Mouse (Mus musculus): Measurements from ENCODE around the gene Igfbp6. TPM values are rescaled to one million over a fixed set of nuclear protein-coding genes. Genes with fewer than 3 reads are reported as not detected.
A peak's percentile ranks its signal among the peaks of the same experiment; 100 is the strongest.

Igfbp6 gene
- 46.3 and 51.8 TPM in 2 replicates for polyA plus RNA-seq (2012; rRNA removed)

GRCm38 (mm10) chr15:102144274-102144711, at the start of gene Igfbp6:
Gene Igfbp6, plus strand, starts transcription at chr15:102144362.
- no peak for DNase-seq (ENCODE audit: extremely low spot score in 1 of 2, low spot score in 1 of 2)

GRCm38 (mm10) chr15:102094988-102095387, 49.2 kb upstream of the Igfbp6 start:
- no peak for DNase-seq (ENCODE audit: extremely low spot score in 1 of 2, low spot score in 1 of 2)

- DNase-seq (ENCODE audit: extremely low spot score in 1 of 2, low spot score in 1 of 2): no peak
Measured at GRCm38 (mm10) chr15:102097147-102097915, 46.8 kb upstream of the Igfbp6 start.

GRCm38 (mm10) chr15:102097991-102098555, 46.1 kb upstream of the Igfbp6 start:
- no peak for DNase-seq (ENCODE audit: extremely low spot score in 1 of 2, low spot score in 1 of 2)

- DNase-seq (ENCODE audit: extremely low spot score in 1 of 2, low spot score in 1 of 2): no peak
Measured at GRCm38 (mm10) chr15:102099260-102099659, 44.9 kb upstream of the Igfbp6 start.

GRCm38 (mm10) chr15:102099771-102100160, 44.4 kb upstream of the Igfbp6 start:
- no peak for DNase-seq (ENCODE audit: extremely low spot score in 1 of 2, low spot score in 1 of 2)

GRCm38 (mm10) chr15:102100161-102100981, 43.8 kb upstream of the Igfbp6 start, which contains the start of gene Tns2:
Gene Tns2, plus strand, starts transcription at chr15:102100413.
- DNase-seq (ENCODE audit: extremely low spot score in 1 of 2, low spot score in 1 of 2): peak in 1 of 2 experiments; percentile 82

- peak in 1 of 2 experiments; percentile 58 for DNase-seq (ENCODE audit: extremely low spot score in 1 of 2, low spot score in 1 of 2)
Measured at GRCm38 (mm10) chr15:102100996-102101671, 43.0 kb upstream of the Igfbp6 start.

- DNase-seq (ENCODE audit: extremely low spot score in 1 of 2, low spot score in 1 of 2): no peak
Measured at GRCm38 (mm10) chr15:102101672-102102541, 42.3 kb upstream of the Igfbp6 start.

- DNase-seq (ENCODE audit: extremely low spot score in 1 of 2, low spot score in 1 of 2): no peak
Measured at GRCm38 (mm10) chr15:102102548-102103121, 41.5 kb upstream of the Igfbp6 start.

GRCm38 (mm10) chr15:102103371-102103946, 40.7 kb upstream of the Igfbp6 start:
- DNase-seq (ENCODE audit: extremely low spot score in 1 of 2, low spot score in 1 of 2): no peak

- DNase-seq (ENCODE audit: extremely low spot score in 1 of 2, low spot score in 1 of 2): no peak
Measured at GRCm38 (mm10) chr15:102103947-102104555, 40.1 kb upstream of the Igfbp6 start.

GRCm38 (mm10) chr15:102105360-102105759, 38.8 kb upstream of the Igfbp6 start:
- DNase-seq (ENCODE audit: extremely low spot score in 1 of 2, low spot score in 1 of 2): no peak

- no peak for DNase-seq (ENCODE audit: extremely low spot score in 1 of 2, low spot score in 1 of 2)
Measured at GRCm38 (mm10) chr15:102105764-102106730, 38.1 kb upstream of the Igfbp6 start.

- no peak for DNase-seq (ENCODE audit: extremely low spot score in 1 of 2, low spot score in 1 of 2)
Measured at GRCm38 (mm10) chr15:102106754-102107456, 37.3 kb upstream of the Igfbp6 start.

GRCm38 (mm10) chr15:102107689-102108573, 36.2 kb upstream of the Igfbp6 start:
- DNase-seq (ENCODE audit: extremely low spot score in 1 of 2, low spot score in 1 of 2): peak in 1 of 2 experiments; percentile 87
